Mouse (Mus musculus): ENCODE measurements around the gene Foxo1.

- TF ChIP-seq CTCF (IDR thresholded peaks at IDR 0.05; ENCODE audit: borderline replicate concordance, extremely low read depth, insufficient read depth, insufficient read length) (no peak), POLR2A (IDR thresholded peaks at IDR 0.05; ENCODE audit: borderline replicate concordance, extremely low read depth, insufficient read depth, insufficient read length, poor library complexity, severe bottlenecking) (no peak)
Observed at GRCm38 (mm10) chr3:52267293-52267651, 864 bp upstream of the Foxo1 start.

Data from brain, embryonic 14.5 days (tissue).